Mouse (Mus musculus) ES-E14 (cell line): ENCODE results near the gene Creb3l4. TPM values are rescaled to one million over a fixed set of nuclear protein-coding genes. Genes with fewer than 3 reads are reported as not detected.

Experiments
- DNase-seq: peaks from one replicate; pipeline ENCODE4 v3.0.0-alpha.2; 2013; ENCODE audit warnings: low read depth, low spot score
- H3K27ac ChIP-seq: 2 replicates; pipeline ENCODE4 v1.5.1; 2012; ENCODE audit warnings: low read depth, mild to moderate bottlenecking, low read length, moderate library complexity, mixed read lengths; ENCODE audit not compliant: poor library complexity, insufficient read depth, severe bottlenecking
- H3K36me3 ChIP-seq: 2 replicates; pipeline ENCODE4 v1.6.1; 2012; ENCODE audit warnings: mild to moderate bottlenecking, low read length, moderate library complexity, mixed read lengths; ENCODE audit not compliant: control insufficient read depth, poor library complexity, insufficient read depth, severe bottlenecking
- H3K4me1 ChIP-seq, 2 experiments: fragments of 150-350 bp in 1 of 2; sonication (generic) in 1 of 2; 2 replicates each; pipeline ENCODE4 v1.6.1; 2012; ENCODE audit warnings: low read length in 2 of 2, mild to moderate bottlenecking in 1 of 2, mixed read lengths in 1 of 2; ENCODE audit not compliant: control insufficient read depth in 2 of 2, insufficient read depth in 2 of 2, poor library complexity in 1 of 2
- H3K4me3 ChIP-seq, 2 experiments: fragments of 150-350 bp in 1 of 2; sonication (generic) in 1 of 2; 2 replicates each; pipeline ENCODE4 v1.5.1; 2012; ENCODE audit warnings: low read length in 2 of 2, low read depth in 1 of 2, mild to moderate bottlenecking in 1 of 2, mixed read lengths in 1 of 2; ENCODE audit not compliant: insufficient read depth in 1 of 2, poor library complexity in 1 of 2, severe bottlenecking in 1 of 2
- H3K9ac ChIP-seq: 2 replicates; pipeline ENCODE4 v1.6.1; 2012; ENCODE audit warnings: low read depth, mild to moderate bottlenecking, low read length, mixed read lengths; ENCODE audit not compliant: poor library complexity, insufficient read depth, severe bottlenecking
- H3K9me3 ChIP-seq: fragments of 150-350 bp; sonication (generic); 2 replicates; pipeline ENCODE4 v1.6.1; 2012; ENCODE audit warnings: low read depth, mild to moderate bottlenecking, low read length; ENCODE audit not compliant: control insufficient read depth, insufficient read depth
- CHD2 ChIP-seq: IDR thresholded peaks from 2 replicates; pipeline ENCODE4 v1.6.1; 2014; ENCODE audit warnings: mild to moderate bottlenecking, low read depth, low read length, inconsistent platforms
- HCFC1 ChIP-seq: IDR thresholded peaks from 2 replicates; pipeline ENCODE4 v1.6.1; 2012; ENCODE audit warnings: low read length, inconsistent platforms, borderline replicate concordance; ENCODE audit not compliant: insufficient read depth
- MAFK ChIP-seq: IDR thresholded peaks from 2 replicates; pipeline ENCODE4 v1.6.1; 2014; ENCODE audit warnings: mild to moderate bottlenecking, low read depth, low read length, inconsistent platforms; ENCODE audit not compliant: insufficient read depth
- ZC3H11A ChIP-seq: IDR thresholded peaks from 2 replicates; pipeline ENCODE4 v1.6.1; 2012; ENCODE audit warnings: low read depth, mild to moderate bottlenecking, inconsistent platforms, low read length, borderline replicate concordance
- ZNF384 ChIP-seq: IDR thresholded peaks from 2 replicates; pipeline ENCODE4 v1.6.1; 2012; ENCODE audit warnings: low read depth, low read length, inconsistent platforms
- in situ Hi-C, 2 experiments: fragments of 600-800 bp; cut with MboI; formaldehyde crosslinking; loops; one replicate each; pipeline ENCODE4 v1.15.1; 2025; ENCODE audit warnings: low sequenced_read_pairs in 2 of 2, inconsistent platforms in 1 of 2; ENCODE audit not compliant: unreplicated experiment in 2 of 2
- total RNA-seq: library from RNA; depleted of rRNA; stranded (reverse); fragments of 300-350 nt; gene quantifications from 2 replicates; pipeline ENCODE4 v1.2.3, GENCODE M21; 2012; rRNA removed

Creb3l4 gene
- total RNA-seq, 1 experiment, result 2.3 TPM

GRCm38 (mm10) chr3:90195644-90196043 lies 47.7 kb downstream of the Creb3l4 start:
- Histone ChIP-seq H3K27ac (no peak overlapping the region), H3K36me3 (no peaks in the 10 kb centered on the region), H3K4me1 (no peaks in the 10 kb centered on the region), H3K4me3 (no peak overlapping the region), H3K9ac (no peak overlapping the region), H3K9me3 (no peaks in the 10 kb centered on the region)
- in situ Hi-C loops, result no loop called here
- no peak for DNase-seq
- TF ChIP-seq CHD2, result no peak
- TF ChIP-seq MAFK, result no peak
- no peak for TF ChIP-seq ZC3H11A
- no peak for TF ChIP-seq ZNF384
- TF ChIP-seq HCFC1, result no peak

GRCm38 (mm10) chr3:90194759-90195158 lies 48.6 kb downstream of the Creb3l4 start:
- Histone ChIP-seq H3K4me3 (no peak overlapping the region), H3K9me3 (no peaks in the 10 kb centered on the region), H3K4me1 (no peaks in the 10 kb centered on the region), H3K36me3 (no peaks in the 10 kb centered on the region), H3K9ac (no peak overlapping the region), H3K27ac (no peak overlapping the region)
- no peak for DNase-seq
- in situ Hi-C loops, result no loop called here
- TF ChIP-seq CHD2 (no peak), ZC3H11A (no peak), MAFK (no peak), ZNF384 (no peak), HCFC1 (no peak)

- in situ Hi-C loops, result no loop called here
- TF ChIP-seq MAFK (no peak), ZC3H11A (no peak), HCFC1 (no peak)
- no peak for DNase-seq
- Histone ChIP-seq H3K9me3 (no peaks in the 10 kb centered on the region), H3K4me3 (no peak overlapping the region), H3K4me1 (no peaks in the 10 kb centered on the region), H3K27ac (no peak overlapping the region), H3K9ac (no peak overlapping the region), H3K36me3 (no peaks in the 10 kb centered on the region)
Measured at GRCm38 (mm10) chr3:90190859-90191510, 52.3 kb downstream of the Creb3l4 start.

Other genes with a start within 250 kb of the Creb3l4 start
- gene Hax1, start 244.7 kb downstream of the Creb3l4 start, total RNA-seq, result 222 and 241 TPM in 2 replicates
- gene 4933434E20Rik, start 191.9 kb downstream of the Creb3l4 start, total RNA-seq, result 69.2 and 73.7 TPM in 2 replicates
- gene Ubap2l, start 190.9 kb downstream of the Creb3l4 start, total RNA-seq, result 85.4 and 109 TPM in 2 replicates
- gene Tpm3, start 170.9 kb downstream of the Creb3l4 start, total RNA-seq, result 241 and 287 TPM in 2 replicates
- 0.80 and 0.85 TPM in 2 replicates for gene Nup210l, start 139.4 kb downstream of the Creb3l4 start, total RNA-seq
- 3,820 and 4,467 TPM in 2 replicates for gene Rps27, start 29.9 kb downstream of the Creb3l4 start, total RNA-seq
- gene Rab13, start 29.8 kb downstream of the Creb3l4 start, total RNA-seq, result 9.6 and 13.2 TPM in 2 replicates
- 61.9 and 64.0 TPM in 2 replicates for gene Jtb, start 11.9 kb downstream of the Creb3l4 start, total RNA-seq
- gene Slc39a1, start 4.7 kb upstream of the Creb3l4 start, total RNA-seq, result 88.4 and 115 TPM in 2 replicates
- 9.8 and 11.8 TPM in 2 replicates for gene Crtc2, start 10.7 kb upstream of the Creb3l4 start, total RNA-seq
- 4.1 and 8.2 TPM in 2 replicates for gene Dennd4b, start 21.7 kb upstream of the Creb3l4 start, total RNA-seq
- gene Gatad2b, start 49.7 kb upstream of the Creb3l4 start, total RNA-seq, result 17.9 and 20.9 TPM in 2 replicates
- gene Slc27a3, start 146.4 kb upstream of the Creb3l4 start, total RNA-seq, result 22.9 and 43.7 TPM in 2 replicates
- 62.7 and 72.4 TPM in 2 replicates for gene Ints3, start 190.1 kb upstream of the Creb3l4 start, total RNA-seq
- gene Npr1, start 222.4 kb upstream of the Creb3l4 start, total RNA-seq, result 16.4 and 21.6 TPM in 2 replicates
- 153 and 165 TPM in 2 replicates for gene Ilf2, start 232.6 kb upstream of the Creb3l4 start, total RNA-seq
- gene Snapin, start 247.5 kb upstream of the Creb3l4 start, total RNA-seq, result 24.7 and 33.6 TPM in 2 replicates